Mouse (Mus musculus) heart, postnatal 10 days (tissue): ENCODE data around the gene Asb6. TPM values are rescaled to one million over a fixed set of nuclear protein-coding genes. Genes with fewer than 3 reads are reported as not detected.

Source experiments
- DNase-seq, 2 experiments: peaks; one replicate each; pipeline ENCODE4 v3.0.0; 2021
- intact Hi-C: fragments of 180-260 bp; cut with DNase I; formaldehyde crosslinking; loops from one replicate; pipeline ENCODE4 v1.15.1; 2025
- total RNA-seq, 2 experiments: library from RNA; stranded (reverse); gene quantifications; 2 replicates each; pipeline ENCODE4 v1.2.3; 2021

The Asb6 gene
- 10 to 100 TPM; 12.0 to 13.5 TPM for total RNA-seq

- intact Hi-C loops = no loop called here
- DNase-seq = no peak
Observed at GRCm38 (mm10) chr2:30830283-30830795, at the start of gene Asb6. Asb6 (minus strand) TSS chr2:30830333.

- intact Hi-C loops = no loop called here
- no peak for DNase-seq
Observed at GRCm38 (mm10) chr2:30879481-30879880, 49.3 kb upstream of the Asb6 start.

GRCm38 (mm10) chr2:30875621-30876432 is 45.7 kb upstream of the Asb6 start:
- peak in 1 of 2 experiments; percentile 18 for DNase-seq
- intact Hi-C loops = no loop called here

GRCm38 (mm10) chr2:30875096-30875495 is 45.0 kb upstream of the Asb6 start:
- intact Hi-C loops = no loop called here
- no peak for DNase-seq

GRCm38 (mm10) chr2:30874445-30874844 is 44.3 kb upstream of the Asb6 start:
- intact Hi-C loops = no loop called here
- no peak for DNase-seq

GRCm38 (mm10) chr2:30872669-30873068 is 42.5 kb upstream of the Asb6 start:
- intact Hi-C loops = no loop called here
- DNase-seq = no peak

- intact Hi-C loops = no loop called here
- DNase-seq = no peak
Observed at GRCm38 (mm10) chr2:30870863-30871262, 40.7 kb upstream of the Asb6 start.

GRCm38 (mm10) chr2:30865426-30865825 is 35.3 kb upstream of the Asb6 start:
- intact Hi-C loops = no loop called here
- no peak for DNase-seq

- peak; percentile 36 to 41 for DNase-seq
- intact Hi-C loops = no loop called here
Observed at GRCm38 (mm10) chr2:30864968-30865381, 34.8 kb upstream of the Asb6 start.

GRCm38 (mm10) chr2:30863574-30863973 is 33.4 kb upstream of the Asb6 start:
- DNase-seq = peak in 1 of 2 experiments; percentile 25

GRCm38 (mm10) chr2:30862081-30862480 is 31.9 kb upstream of the Asb6 start:
- DNase-seq = no peak
- intact Hi-C loops = no loop called here

More at GRCm38 (mm10) chr2:30863574-30863973, 33.4 kb upstream of the Asb6 start:
- intact Hi-C loops = no loop called here

- intact Hi-C loops = no loop called here
- DNase-seq = no peak
Observed at GRCm38 (mm10) chr2:30859782-30860181, 29.6 kb upstream of the Asb6 start.

- no peak for DNase-seq
- intact Hi-C loops = no loop called here
Observed at GRCm38 (mm10) chr2:30857076-30857475, 26.9 kb upstream of the Asb6 start.

- intact Hi-C loops = no loop called here
- DNase-seq = no peak
Observed at GRCm38 (mm10) chr2:30852771-30853313, 22.7 kb upstream of the Asb6 start.

GRCm38 (mm10) chr2:30850581-30850980 is 20.4 kb upstream of the Asb6 start:
- no peak for DNase-seq
- intact Hi-C loops = no loop called here

- no peak for DNase-seq
- intact Hi-C loops = no loop called here
Observed at GRCm38 (mm10) chr2:30848184-30848583, 18.1 kb upstream of the Asb6 start.

GRCm38 (mm10) chr2:30846723-30847122 is 16.6 kb upstream of the Asb6 start:
- DNase-seq = no peak

GRCm38 (mm10) chr2:30846236-30846635 is 16.1 kb upstream of the Asb6 start:
- intact Hi-C loops = no loop called here
- no peak for DNase-seq

More at GRCm38 (mm10) chr2:30846723-30847122, 16.6 kb upstream of the Asb6 start:
- intact Hi-C loops = no loop called here

- peak in 1 of 2 experiments; percentile 46 for DNase-seq
- intact Hi-C loops = no loop called here
Observed at GRCm38 (mm10) chr2:30845152-30846070, 15.3 kb upstream of the Asb6 start.

- DNase-seq = no peak
- intact Hi-C loops = no loop called here
Observed at GRCm38 (mm10) chr2:30842615-30843014, 12.5 kb upstream of the Asb6 start.
